Mouse (Mus musculus) lung, postnatal 0 days (tissue): ENCODE data around the gene Sergef.

Experiments
- CTCF ChIP-seq: IDR thresholded peaks from 2 replicates; pipeline ENCODE4 v1.5.1; 2016; ENCODE audit warnings: antibody characterized with exemption, mild to moderate bottlenecking
- EP300 ChIP-seq: IDR thresholded peaks from 2 replicates; pipeline ENCODE4 v1.6.1; 2016; ENCODE audit warnings: antibody characterized with exemption, mild to moderate bottlenecking, control low read depth

DNA sequence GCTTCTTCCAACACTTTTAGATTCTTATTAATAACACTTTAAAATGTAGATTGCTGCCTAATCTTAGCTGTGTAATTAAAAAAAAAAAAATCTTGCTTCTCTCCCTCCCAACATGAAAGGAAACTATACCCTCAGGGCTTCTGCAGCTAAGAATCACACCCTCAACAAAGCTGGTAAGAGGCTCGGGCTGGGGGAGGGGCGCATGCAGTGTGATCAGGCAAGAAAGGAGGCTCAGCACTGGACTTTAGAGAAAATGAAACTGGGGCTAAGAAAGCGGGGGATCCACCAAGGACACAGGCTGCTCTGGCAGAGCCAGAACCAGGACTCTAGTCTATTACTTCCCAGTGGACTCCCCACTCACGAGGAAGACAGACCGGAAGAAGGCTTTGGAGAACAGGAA, 38.5 kb downstream of the Sergef start:
- TF ChIP-seq CTCF (no peak), EP300 (no peak)
